Mouse (Mus musculus) liver, embryonic 14.5 days (tissue): ENCODE results near the gene Bin2.

Experiments used
- CTCF ChIP-seq: IDR thresholded peaks from 2 replicates; pipeline ENCODE4 v1.5.1; 2016; ENCODE audit warnings: antibody characterized with exemption, low read depth, control low read depth
- EP300 ChIP-seq: IDR thresholded peaks from 2 replicates; pipeline ENCODE4 v1.6.1; 2016; ENCODE audit warnings: antibody characterized with exemption, low read depth

GRCm38 (mm10) chr15:100654271-100654670, 15.1 kb downstream of the Bin2 start:
- no peak for TF ChIP-seq CTCF
- TF ChIP-seq EP300 = no peak
